Mouse (Mus musculus): Measurements from ENCODE around the gene Arfgap3.

DNA sequence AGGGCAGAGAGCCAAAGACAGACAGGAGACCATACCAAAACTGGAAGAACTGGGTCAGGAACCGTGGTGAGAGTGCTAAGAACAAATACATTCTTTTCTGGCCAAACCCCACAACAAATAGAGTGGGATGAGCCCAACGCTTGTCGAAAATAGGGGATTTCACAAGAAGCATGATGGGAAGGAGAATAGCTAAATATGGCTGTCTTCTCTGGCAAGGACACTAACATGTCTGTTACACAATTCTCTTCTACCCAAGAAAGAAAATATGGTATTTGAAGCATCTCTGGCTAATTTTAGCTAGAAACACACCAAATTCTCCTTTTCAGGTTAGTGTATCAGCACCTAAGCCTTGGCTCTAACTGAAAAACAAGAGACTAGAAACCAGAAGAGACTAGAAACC lies 10.1 kb upstream of the Arfgap3 start:
- TF ChIP-seq POLR2A (IDR thresholded peaks at IDR 0.05; ENCODE audit: low read depth, low read length) (no peak), CTCF (conservative IDR thresholded peaks at IDR 0.05; ENCODE audit: insufficient read depth, insufficient read length, low read depth, low read length) (no peak)

Data from kidney, adult 2 months (tissue).